Mouse (Mus musculus) adrenal gland, adult 2 months (tissue): ENCODE measurements around the gene Akap13. TPM values are rescaled to one million over a fixed set of nuclear protein-coding genes. Genes with fewer than 3 reads are reported as not detected.
A peak's percentile ranks its signal among the peaks of the same experiment; 100 is the strongest.

Experiments used
- DNase-seq: peaks from one replicate; pipeline ENCODE4 v3.0.0; 2021
- polyA plus RNA-seq: library from polyadenylated mRNA; depleted of rRNA; stranded (reverse); fragments of >200 nt; gene quantifications from 2 replicates; pipeline ENCODE4 v1.2.3, GENCODE M21; 2012
- total RNA-seq, 2 experiments: library from RNA; stranded (reverse); gene quantifications; 2 replicates each; pipeline ENCODE4 v1.2.3; 2021

Akap13 gene
- total and polyA plus RNA-seq, 3 experiments, result 8.8 to 66.8 (median 51.3) TPM

GRCm38 (mm10) chr7:75559119-75559518 lies 103.8 kb downstream of the Akap13 start:
- no peak for DNase-seq

- DNase-seq, result no peak
These were observed 104.6 kb downstream of the Akap13 start for GRCm38 (mm10) chr7:75559915-75560314.

- DNase-seq, result no peak
These were observed 105.2 kb downstream of the Akap13 start for GRCm38 (mm10) chr7:75560566-75560965.

GRCm38 (mm10) chr7:75561134-75561533 lies 105.8 kb downstream of the Akap13 start:
- no peak for DNase-seq

GRCm38 (mm10) chr7:75568276-75568675 lies 112.9 kb downstream of the Akap13 start:
- DNase-seq, result no peak

DNA sequence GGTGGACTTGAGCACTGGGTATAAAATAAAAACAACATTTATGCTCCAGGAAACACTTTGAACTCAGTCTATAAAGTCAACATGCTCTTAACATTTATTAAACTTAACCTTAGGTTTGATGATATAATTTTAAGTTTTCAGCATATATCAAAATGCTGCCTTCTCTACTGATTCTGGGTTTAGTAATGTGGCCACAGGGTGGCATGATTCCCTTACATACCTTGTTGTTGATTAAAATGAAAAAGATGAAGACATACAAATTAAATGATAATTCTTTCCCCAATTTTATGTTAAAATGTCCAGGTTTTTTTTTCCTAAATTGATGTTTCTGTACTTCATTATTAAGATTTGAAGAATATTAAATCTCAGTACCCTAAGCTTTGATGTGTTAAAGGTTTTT lies 113.5 kb downstream of the Akap13 start:
- no peak for DNase-seq

- DNase-seq, result no peak
These were observed 114.9 kb downstream of the Akap13 start for GRCm38 (mm10) chr7:75570218-75570617.

DNA sequence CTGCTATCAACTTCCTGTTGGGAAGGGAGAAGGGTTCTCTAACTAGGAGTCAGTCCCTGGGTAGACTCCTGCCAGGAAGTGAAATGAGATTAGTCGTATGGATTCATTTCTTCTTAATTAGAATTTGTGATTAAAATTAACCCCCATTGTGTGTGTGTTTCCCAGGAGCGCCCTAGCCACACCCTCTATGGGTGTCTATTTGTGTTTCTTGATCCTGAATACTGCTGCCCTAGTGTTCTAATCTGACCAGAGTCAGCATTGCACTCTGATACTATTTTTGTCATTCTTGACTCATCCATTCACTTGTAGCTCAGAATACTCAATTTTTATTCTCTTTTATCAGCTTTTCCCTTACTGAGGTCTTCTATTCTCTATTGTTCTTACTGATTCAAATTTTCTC lies 115.7 kb downstream of the Akap13 start:
- DNase-seq, result no peak

DNA sequence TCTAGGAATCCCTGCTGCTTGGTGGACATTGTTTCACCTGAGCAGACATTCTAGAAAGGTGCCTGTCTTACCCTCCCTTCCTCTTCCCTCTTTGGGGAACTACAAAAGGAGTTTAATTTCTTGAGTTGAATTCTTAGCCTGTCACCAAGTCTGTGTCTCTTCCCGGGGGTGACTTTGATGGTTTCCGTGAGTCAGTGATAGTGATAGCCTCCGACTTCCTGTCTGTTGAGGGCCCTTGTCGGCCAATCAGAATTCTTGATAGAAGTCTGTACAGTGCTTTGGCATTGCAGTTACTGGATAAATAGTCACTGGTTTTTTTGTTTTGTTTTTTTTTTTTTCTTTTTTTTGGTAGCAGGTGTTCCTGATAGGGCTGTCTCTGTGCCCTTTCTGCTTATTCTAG lies 116.8 kb downstream of the Akap13 start:
- DNase-seq, result no peak

- peak; percentile 20 for DNase-seq
These were observed 119.9 kb downstream of the Akap13 start for GRCm38 (mm10) chr7:75575120-75575649.

GRCm38 (mm10) chr7:75575800-75576585 lies 120.7 kb downstream of the Akap13 start:
- DNase-seq, result no peak

DNA sequence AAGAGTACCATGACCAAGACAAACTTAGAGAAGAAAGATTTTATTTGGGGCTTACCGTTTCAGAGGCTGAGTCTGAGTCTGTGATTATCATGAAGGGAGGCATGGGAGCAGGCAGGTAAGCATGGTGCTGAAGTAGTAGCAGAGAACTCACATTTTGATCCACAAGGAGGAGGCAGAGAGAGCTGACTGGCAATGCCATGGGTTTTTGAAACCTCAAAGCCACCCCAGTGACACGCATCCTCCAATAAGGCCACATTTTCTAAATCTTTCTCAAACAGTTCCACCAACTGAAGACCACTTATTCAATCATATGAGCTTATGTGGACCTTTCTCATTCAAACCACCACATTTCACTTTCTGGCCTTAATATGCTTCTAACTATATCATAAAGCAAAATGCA lies 121.5 kb downstream of the Akap13 start:
- DNase-seq, result no peak

- DNase-seq, result no peak
These were observed 122.0 kb downstream of the Akap13 start for GRCm38 (mm10) chr7:75577353-75577752.

DNA sequence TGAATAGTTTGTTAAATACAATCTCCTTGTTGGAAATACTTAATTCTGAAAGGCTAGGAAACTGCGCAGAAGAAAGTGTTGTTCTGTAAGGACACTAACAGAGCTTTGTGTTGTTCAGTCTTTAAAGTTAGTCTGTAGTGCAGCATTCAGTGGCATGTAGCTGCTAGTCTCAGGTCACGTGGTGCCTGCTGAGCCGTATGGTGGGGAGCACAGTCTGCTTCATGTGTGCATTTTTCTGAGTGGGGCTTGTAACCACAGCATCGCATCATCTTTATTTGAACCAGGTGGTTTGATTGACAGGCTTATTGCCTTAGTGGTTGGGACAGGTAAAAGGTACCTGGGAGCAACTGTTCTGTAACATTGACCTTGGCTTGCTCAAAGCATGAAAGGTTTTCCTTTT lies 123.3 kb downstream of the Akap13 start:
- no peak for DNase-seq

DNA sequence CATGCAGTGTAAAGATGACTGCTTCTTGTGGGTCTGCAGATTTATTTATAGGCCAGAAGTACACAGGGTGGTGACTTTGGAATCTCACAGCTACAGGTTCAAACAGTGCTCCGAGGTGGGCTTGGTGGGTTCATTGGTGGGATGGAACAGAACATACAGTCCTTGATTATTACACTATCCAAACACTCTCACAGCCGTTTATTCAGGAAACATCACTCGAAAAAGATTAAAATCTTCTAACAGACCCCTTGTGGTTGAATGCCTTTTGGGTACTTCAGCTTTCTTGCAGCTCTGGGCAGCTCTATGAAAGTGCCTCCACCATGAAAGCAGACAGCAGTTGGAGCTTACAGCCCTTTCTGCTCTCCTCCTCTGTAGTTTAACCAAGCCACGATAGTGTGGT lies 126.8 kb downstream of the Akap13 start:
- DNase-seq, result no peak

DNA sequence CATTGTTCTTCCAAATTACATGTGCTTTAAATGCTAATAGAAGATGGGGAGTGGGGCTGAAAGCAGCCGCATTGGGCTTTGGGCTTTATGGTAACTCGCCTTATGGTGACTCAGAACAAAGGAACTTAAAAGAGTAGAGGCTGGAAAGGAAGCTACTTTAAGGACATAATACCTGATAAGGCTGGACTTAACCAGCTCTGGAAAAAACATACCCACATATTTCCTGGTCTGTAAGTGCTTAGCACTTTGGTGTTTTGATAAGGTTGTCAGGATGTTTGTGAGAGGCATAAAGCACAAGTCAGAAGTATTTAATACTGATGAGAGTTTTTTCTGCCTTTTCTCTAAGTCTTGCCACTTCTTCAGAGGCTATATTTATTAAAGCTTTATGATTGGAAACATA lies 128.8 kb downstream of the Akap13 start:
- no peak for DNase-seq

- DNase-seq, result no peak
These were observed 130.1 kb downstream of the Akap13 start for GRCm38 (mm10) chr7:75585409-75585808.

DNA sequence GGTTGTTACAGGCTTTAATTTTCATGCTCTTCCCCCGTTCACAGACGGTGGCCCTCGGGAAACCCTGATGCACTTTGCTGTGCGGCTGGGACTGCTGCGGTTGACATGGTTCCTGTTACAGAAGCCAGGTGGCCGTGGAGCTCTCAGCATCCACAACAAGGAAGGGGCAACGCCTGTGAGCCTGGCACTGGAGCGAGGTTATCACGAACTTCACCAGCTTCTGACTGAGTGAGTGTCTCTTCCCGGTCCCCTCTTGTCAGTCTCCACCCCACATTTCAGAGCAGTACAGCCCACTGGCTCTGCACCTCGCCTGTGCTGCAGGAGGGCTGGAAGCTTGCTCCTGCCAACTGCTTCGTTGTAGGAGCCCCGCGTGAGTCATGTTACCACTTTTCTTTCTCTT lies 130.8 kb downstream of the Akap13 start:
- no peak for DNase-seq

DNA sequence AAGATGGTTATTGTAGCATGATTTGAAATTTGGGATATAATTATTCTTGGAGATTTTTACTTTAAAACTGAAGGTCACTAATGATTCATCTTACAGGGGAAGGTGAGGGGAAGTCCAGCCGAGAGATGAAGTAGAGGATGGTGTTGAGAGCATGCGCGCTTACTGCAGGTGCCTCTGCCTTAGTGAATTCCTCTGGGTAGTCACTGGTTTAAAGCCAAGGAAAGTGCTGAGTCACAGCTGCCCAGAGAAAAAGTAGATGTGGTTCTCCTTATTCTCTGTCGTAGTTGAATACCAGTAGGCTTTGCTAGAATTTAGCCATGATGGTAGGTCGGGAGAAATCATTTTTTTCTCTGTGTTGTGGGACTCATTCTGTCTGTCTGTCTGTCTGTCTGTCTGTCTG lies 132.4 kb downstream of the Akap13 start:
- DNase-seq, result peak; percentile 50

DNA sequence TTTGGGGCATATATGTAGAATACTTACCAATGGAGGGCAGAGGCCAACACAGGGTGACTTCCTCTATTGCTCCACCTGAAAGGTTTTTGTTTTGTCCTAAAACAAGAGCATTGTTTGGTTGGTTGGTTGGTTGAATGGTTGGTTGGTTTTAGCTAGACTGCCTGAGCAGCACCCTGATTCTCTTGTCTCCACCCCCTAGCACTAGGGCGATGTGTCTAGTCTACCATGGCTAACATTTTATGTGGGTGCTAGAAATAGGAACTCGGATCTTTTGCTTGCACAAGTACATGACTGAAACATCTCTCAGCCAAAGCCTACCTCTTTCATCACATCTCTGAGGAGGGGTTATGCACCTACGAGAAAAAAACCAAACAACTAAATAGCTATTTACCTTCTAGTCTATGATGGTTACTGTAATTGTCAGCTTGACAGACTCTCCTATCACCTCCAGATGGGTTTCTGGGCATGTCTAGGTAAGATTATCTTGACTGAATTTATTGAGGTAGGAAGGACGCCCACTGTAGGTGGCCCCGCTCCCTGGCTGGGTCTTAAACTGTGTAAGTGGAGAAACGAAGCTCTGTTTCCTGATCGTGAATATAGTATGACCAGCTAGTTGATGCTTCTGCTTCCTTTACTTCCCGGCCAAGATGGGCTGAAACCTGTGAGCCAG lies 134.1 kb downstream of the Akap13 start:
- no peak for DNase-seq

DNA sequence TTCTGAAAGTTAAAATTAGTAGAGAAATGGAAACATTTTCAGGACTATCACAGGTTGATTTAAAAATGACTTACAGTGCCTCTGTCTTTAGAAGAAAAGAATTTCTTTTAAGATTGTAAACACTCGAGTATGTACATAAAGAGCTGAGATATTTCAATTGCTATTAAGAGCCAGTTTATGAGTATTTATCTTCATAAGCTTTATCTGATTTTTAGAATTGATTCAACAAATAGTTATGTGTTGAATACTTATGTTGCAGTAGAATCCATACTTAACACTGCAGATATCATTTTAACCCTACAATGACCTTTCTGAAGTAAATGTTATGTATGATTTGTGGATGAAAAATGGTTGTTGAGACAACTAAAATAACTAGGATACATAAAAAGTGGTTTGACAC lies 136.6 kb downstream of the Akap13 start:
- no peak for DNase-seq

DNA sequence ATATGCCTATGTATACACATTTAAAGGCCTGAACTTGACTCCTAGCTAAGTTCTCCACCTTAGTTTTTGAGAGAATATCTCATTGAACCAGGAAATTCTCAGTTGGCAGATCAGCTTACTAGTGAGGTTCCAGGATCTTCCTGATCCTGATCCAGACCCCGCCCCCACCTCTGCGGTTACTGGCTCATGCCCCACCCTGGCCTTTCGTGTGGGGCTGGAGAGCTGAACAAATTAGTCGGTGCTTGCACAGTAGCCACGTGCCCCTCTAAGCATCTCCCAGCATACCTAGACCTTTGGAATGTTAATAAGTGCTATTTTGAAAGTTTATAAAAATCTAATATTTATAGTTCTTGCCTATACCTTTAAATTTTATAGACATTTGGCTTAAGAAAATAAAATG lies 139.5 kb downstream of the Akap13 start:
- DNase-seq, result peak; percentile 31

- DNase-seq, result no peak
These were observed 139.9 kb downstream of the Akap13 start for GRCm38 (mm10) chr7:75595268-75595667.
